Mouse (Mus musculus) stomach, embryonic 16.5 days (tissue): ENCODE measurements around the gene Ncln. TPM values are rescaled to one million over a fixed set of nuclear protein-coding genes. Genes with fewer than 3 reads are reported as not detected.
A peak's percentile ranks its signal among the peaks of the same experiment; 100 is the strongest.

Source experiments
- ATAC-seq: fragments of 200-750 bp; cut with Nextera tagmentation; 2 replicates; pipeline ENCODE4 v1.8.0; 2017; ENCODE audit warnings: moderate number of reproducible peaks, moderate TSS enrichment; ENCODE audit not compliant: insufficient read depth, low FRiP score
- H3K27ac ChIP-seq: fragments of 300-500 bp; sonication (generic); 2 replicates; pipeline ENCODE4 v1.5.1; 2014; ENCODE audit warnings: low read length
- H3K27me3 ChIP-seq: fragments of 300-500 bp; sonication (generic); 2 replicates; pipeline ENCODE4 v1.6.1; 2014; ENCODE audit warnings: low read length, control low read depth, mixed read lengths; ENCODE audit not compliant: control insufficient read depth, insufficient read depth
- H3K36me3 ChIP-seq: fragments of 300-500 bp; sonication (generic); 2 replicates; pipeline ENCODE4 v1.6.1; 2014; ENCODE audit warnings: low read length; ENCODE audit not compliant: control insufficient read depth, insufficient read depth
- H3K4me1 ChIP-seq: fragments of 300-500 bp; sonication (generic); 2 replicates; pipeline ENCODE4 v1.6.1; 2014; ENCODE audit warnings: low read length, control low read depth, mixed read lengths; ENCODE audit not compliant: control insufficient read depth, insufficient read depth
- H3K4me2 ChIP-seq: fragments of 300-500 bp; sonication (generic); 2 replicates; pipeline ENCODE4 v1.6.1; 2014; ENCODE audit warnings: low read depth, low read length, mixed read lengths
- H3K4me3 ChIP-seq: fragments of 300-500 bp; sonication (generic); replicated peaks from 2 replicates; pipeline ENCODE4 v1.5.1; 2014; ENCODE audit warnings: mild to moderate bottlenecking, low read length
- H3K9ac ChIP-seq: fragments of 300-500 bp; sonication (generic); 2 replicates; pipeline ENCODE4 v1.6.1; 2014; ENCODE audit warnings: low read length
- H3K9me3 ChIP-seq: fragments of 300-500 bp; sonication (generic); replicated peaks from 2 replicates; pipeline ENCODE4 v1.6.1; 2016; ENCODE audit warnings: low read length, control low read depth; ENCODE audit not compliant: control insufficient read depth
- WGBS: fragments of 180-500 bp; shearing (Covaris S2); extraction: QIAGEN DNeasy Blood & Tissue Kit; methylation state at CpG from one replicate; pipeline ENCODE4 v1.1.7; 2014; 5-methylcytosine and 5-hydroxymethylcytosine counted together
- polyA plus RNA-seq: library from polyadenylated mRNA; unstranded; fragments of >200 nt; fragmentation: Nextera tagmentation; extraction: Ambion mirVana; gene quantifications from 2 replicates; pipeline ENCODE4 v1.2.1, GENCODE M21; 2015

Ncln gene
- polyA plus RNA-seq, 1 experiment from 2014 or later: 88.4 TPM

GRCm38 (mm10) chr10:81502658-81503057 lies 6.5 kb upstream of the Ncln start:
- WGBS: 9% methylated on average over 36 of the region's 36 CpGs
- no peaks in the 10 kb centered on the region for H3K9me3 ChIP-seq
- H3K4me1 ChIP-seq: 0 out of 2 replicates have a peak, but pooled peaks cover 6% of the 10 kb centered on the region
- H3K27me3 ChIP-seq: peaks cover 6% of the 10 kb centered on the region; the same call in 1 of the 2 replicates
- peak; percentile 19; the same call in 1 of the 2 replicates for ATAC-seq
- no peaks in the 10 kb centered on the region for H3K36me3 ChIP-seq
- H3K4me3 ChIP-seq: peak overlapping the region; percentile 34
- no peak overlapping the region for H3K27ac ChIP-seq
- H3K4me2 ChIP-seq: peak overlapping the region; percentile 56
- peak overlapping the region; percentile 48; the same call in 1 of the 2 replicates for H3K9ac ChIP-seq

- ATAC-seq: no peak
- peaks cover 6% of the 10 kb centered on the region; the same call in 1 of the 2 replicates for H3K27me3 ChIP-seq
These were observed 5.7 kb upstream of the Ncln start for GRCm38 (mm10) chr10:81501863-81502262.

GRCm38 (mm10) chr10:81500032-81500431 lies 3.8 kb upstream of the Ncln start, which contains the start of gene S1pr4:
S1pr4 (minus strand) TSS chr10:81500132.
- Histone ChIP-seq H3K9ac (peak within 1 kb of the TSS; percentile 42), H3K27ac (no peak within 1 kb of the TSS), H3K4me3 (no peak within 1 kb of the TSS), H3K27me3 (peaks cover 6% of the 10 kb centered on the region; the same call in 1 of the 2 replicates), H3K4me2 (no peak within 1 kb of the TSS), H3K36me3 (no peaks in the 10 kb centered on the region), H3K9me3 (no peaks in the 10 kb centered on the region), H3K4me1 (peaks cover 11% of the 10 kb centered on the region)
- no peak for ATAC-seq
- 71% methylated on average over 3 of the region's 3 CpGs for WGBS

More at GRCm38 (mm10) chr10:81501863-81502262, 5.7 kb upstream of the Ncln start:
- Histone ChIP-seq H3K4me2 (no peak overlapping the region), H3K9me3 (no peaks in the 10 kb centered on the region), H3K9ac (no peak overlapping the region), H3K4me3 (no peak overlapping the region), H3K36me3 (no peaks in the 10 kb centered on the region), H3K27ac (no peak overlapping the region), H3K4me1 (0 out of 2 replicates have a peak, but pooled peaks cover 6% of the 10 kb centered on the region)
- WGBS: 79% methylated on average over 5 of the region's 5 CpGs

GRCm38 (mm10) chr10:81499250-81499901 lies 3.2 kb upstream of the Ncln start:
- H3K4me1 ChIP-seq: peaks cover 18% of the 10 kb centered on the region
- no peaks in the 10 kb centered on the region for H3K36me3 ChIP-seq
- WGBS: 68% methylated on average over 23 of the region's 23 CpGs
- H3K27me3 ChIP-seq: peaks cover 6% of the 10 kb centered on the region; the same call in 1 of the 2 replicates
- no peak overlapping the region for H3K4me2 ChIP-seq
- H3K9ac ChIP-seq: peak overlapping the region; percentile 42
- no peak overlapping the region for H3K27ac ChIP-seq
- H3K9me3 ChIP-seq: no peaks in the 10 kb centered on the region
- ATAC-seq: no peak
- H3K4me3 ChIP-seq: no peak overlapping the region

- Histone ChIP-seq H3K4me2 (no peak overlapping the region), H3K27me3 (peaks cover 6% of the 10 kb centered on the region; the same call in 1 of the 2 replicates), H3K36me3 (no peaks in the 10 kb centered on the region), H3K9me3 (no peaks in the 10 kb centered on the region), H3K4me3 (no peak overlapping the region), H3K4me1 (peaks cover 23% of the 10 kb centered on the region), H3K9ac (peak overlapping the region; percentile 42), H3K27ac (no peak overlapping the region)
- 81% methylated on average over 38 of the region's 38 CpGs for WGBS
- no peak for ATAC-seq
These were observed 2.4 kb upstream of the Ncln start for GRCm38 (mm10) chr10:81498316-81499249.

- 77% methylated on average over 17 of the region's 17 CpGs for WGBS
- Histone ChIP-seq H3K4me2 (0 out of 2 replicates have a peak overlapping the region, but pooled peaks have one; percentile 53), H3K9me3 (no peaks in the 10 kb centered on the region), H3K27ac (no peak overlapping the region), H3K27me3 (no peaks in the 10 kb centered on the region), H3K36me3 (peaks cover 5% of the 10 kb centered on the region), H3K4me3 (no peak overlapping the region; the same call in 1 of the 2 replicates), H3K4me1 (peaks cover 20% of the 10 kb centered on the region), H3K9ac (no peak overlapping the region)
- ATAC-seq: no peak
These were observed 1.4 kb upstream of the Ncln start for GRCm38 (mm10) chr10:81497401-81498270.

GRCm38 (mm10) chr10:81496969-81497368 lies 777 bp upstream of the Ncln start:
- peak overlapping the region; percentile 64; the same call in 1 of the 2 replicates for H3K9ac ChIP-seq
- no peaks in the 10 kb centered on the region for H3K27me3 ChIP-seq
- H3K9me3 ChIP-seq: no peaks in the 10 kb centered on the region
- 26% methylated on average over 4 of the region's 4 CpGs for WGBS
- no peak overlapping the region for H3K27ac ChIP-seq
- H3K36me3 ChIP-seq: peaks cover 11% of the 10 kb centered on the region
- H3K4me2 ChIP-seq: peak overlapping the region; percentile 53
- no peak for ATAC-seq
- H3K4me3 ChIP-seq: peak overlapping the region; percentile 88
- H3K4me1 ChIP-seq: peaks cover 17% of the 10 kb centered on the region

- peak; percentile 9; the same call in 1 of the 2 replicates for ATAC-seq
- Histone ChIP-seq H3K9ac (peak overlapping the region; percentile 87), H3K9me3 (no peaks in the 10 kb centered on the region), H3K4me2 (peak overlapping the region; percentile 95), H3K36me3 (peaks cover 14% of the 10 kb centered on the region), H3K4me3 (peak overlapping the region; percentile 88), H3K27ac (peak overlapping the region; percentile 61; the same call in 1 of the 2 replicates), H3K27me3 (no peaks in the 10 kb centered on the region), H3K4me1 (peaks cover 17% of the 10 kb centered on the region)
- WGBS: 1% methylated on average over 41 of the region's 41 CpGs
These were observed 452 bp downstream of the Ncln start for GRCm38 (mm10) chr10:81495616-81496263.
